Mouse (Mus musculus): ENCODE data around the gene Hsf2. TPM values are rescaled to one million over a fixed set of nuclear protein-coding genes. Genes with fewer than 3 reads are reported as not detected.
A peak's percentile ranks its signal among the peaks of the same experiment; 100 is the strongest.

Hsf2 gene
- polyA plus RNA-seq, 1 experiment from 2014 or later = 19.8 TPM

GRCm38 (mm10) chr10:57477121-57477843, 8.9 kb upstream of the Hsf2 start:
- no peak for DNase-seq (ENCODE audit: low spot score)
- 79% methylated on average over 9 of the region's 9 CpGs for WGBS
- no peaks in the 10 kb centered on the region for H3K36me3 ChIP-seq (ENCODE audit: control insufficient read depth, insufficient read depth, low read length)

GRCm38 (mm10) chr10:57481717-57482116, 4.5 kb upstream of the Hsf2 start:
- Histone ChIP-seq H3K4me2 (no peak overlapping the region), H3K9me3 (ENCODE audit: control insufficient read depth, low read length) (no peaks in the 10 kb centered on the region), H3K4me3 (ENCODE audit: low read depth, low read length) (no peak overlapping the region), H3K4me1 (replicated peaks; ENCODE audit: control insufficient read depth, insufficient read depth, low read length) (no peaks in the 10 kb centered on the region), H3K27ac (ENCODE audit: low read depth, low read length) (no peak overlapping the region), H3K36me3 (ENCODE audit: control insufficient read depth, insufficient read depth, low read length) (no peaks in the 10 kb centered on the region), H3K27me3 (replicated peaks; ENCODE audit: control insufficient read depth, insufficient read depth, low read length) (no peaks in the 10 kb centered on the region), H3K9ac (ENCODE audit: low read depth, low read length) (no peak overlapping the region)
- 51% methylated on average over 5 of the region's 5 CpGs for WGBS
- DNase-seq (ENCODE audit: low spot score) (no peak), ATAC-seq (replicated peaks; ENCODE audit: low FRiP score) (no peak)

More at GRCm38 (mm10) chr10:57477121-57477843, 8.9 kb upstream of the Hsf2 start:
- Histone ChIP-seq H3K27me3 (replicated peaks; ENCODE audit: control insufficient read depth, insufficient read depth, low read length) (no peaks in the 10 kb centered on the region), H3K4me3 (ENCODE audit: low read depth, low read length) (no peak overlapping the region), H3K4me1 (replicated peaks; ENCODE audit: control insufficient read depth, insufficient read depth, low read length) (no peaks in the 10 kb centered on the region), H3K9ac (ENCODE audit: low read depth, low read length) (no peak overlapping the region), H3K4me2 (no peak overlapping the region), H3K27ac (ENCODE audit: low read depth, low read length) (no peak overlapping the region), H3K9me3 (ENCODE audit: control insufficient read depth, low read length) (no peaks in the 10 kb centered on the region)
- no peak for ATAC-seq (replicated peaks; ENCODE audit: low FRiP score)

GRCm38 (mm10) chr10:57484741-57485140, 1.4 kb upstream of the Hsf2 start:
- Histone ChIP-seq H3K9ac (ENCODE audit: low read depth, low read length) (no peak overlapping the region), H3K9me3 (ENCODE audit: control insufficient read depth, low read length) (no peaks in the 10 kb centered on the region)
- no peak for ATAC-seq (replicated peaks; ENCODE audit: low FRiP score)

GRCm38 (mm10) chr10:57486542-57487071, 422 bp downstream of the Hsf2 start:
- DNase-seq (ENCODE audit: low spot score) (no peak), ATAC-seq (replicated peaks; ENCODE audit: low FRiP score) (peak; percentile 68)
- peak overlapping the region; percentile 77 for H3K4me3 ChIP-seq (ENCODE audit: low read depth, low read length)
- peak overlapping the region; percentile 74 for H3K4me2 ChIP-seq
- no peaks in the 10 kb centered on the region for H3K36me3 ChIP-seq (ENCODE audit: control insufficient read depth, insufficient read depth, low read length)
- H3K27ac ChIP-seq (ENCODE audit: low read depth, low read length) = peak overlapping the region; percentile 85
- H3K9ac ChIP-seq (ENCODE audit: low read depth, low read length) = peak overlapping the region; percentile 82
- H3K9me3 ChIP-seq (ENCODE audit: control insufficient read depth, low read length) = no peaks in the 10 kb centered on the region
- no peaks in the 10 kb centered on the region for H3K4me1 ChIP-seq (replicated peaks; ENCODE audit: control insufficient read depth, insufficient read depth, low read length)
- no peaks in the 10 kb centered on the region for H3K27me3 ChIP-seq (replicated peaks; ENCODE audit: control insufficient read depth, insufficient read depth, low read length)
- under 1% methylated on average over 51 of the region's 65 CpGs for WGBS

More at GRCm38 (mm10) chr10:57484741-57485140, 1.4 kb upstream of the Hsf2 start:
- Histone ChIP-seq H3K4me1 (replicated peaks; ENCODE audit: control insufficient read depth, insufficient read depth, low read length) (no peaks in the 10 kb centered on the region), H3K27me3 (replicated peaks; ENCODE audit: control insufficient read depth, insufficient read depth, low read length) (no peaks in the 10 kb centered on the region), H3K4me3 (ENCODE audit: low read depth, low read length) (no peak overlapping the region), H3K36me3 (ENCODE audit: control insufficient read depth, insufficient read depth, low read length) (no peaks in the 10 kb centered on the region), H3K4me2 (no peak overlapping the region), H3K27ac (ENCODE audit: low read depth, low read length) (no peak overlapping the region)
- no peak for DNase-seq (ENCODE audit: low spot score)
- WGBS = 73% methylated on average over 3 of the region's 3 CpGs

GRCm38 (mm10) chr10:57487201-57487600, 1.0 kb downstream of the Hsf2 start:
- Histone ChIP-seq H3K4me3 (ENCODE audit: low read depth, low read length) (peak overlapping the region; percentile 77), H3K9ac (ENCODE audit: low read depth, low read length) (peak overlapping the region; percentile 82), H3K4me1 (replicated peaks; ENCODE audit: control insufficient read depth, insufficient read depth, low read length) (no peaks in the 10 kb centered on the region), H3K27ac (ENCODE audit: low read depth, low read length) (no peak overlapping the region), H3K9me3 (ENCODE audit: control insufficient read depth, low read length) (no peaks in the 10 kb centered on the region), H3K27me3 (replicated peaks; ENCODE audit: control insufficient read depth, insufficient read depth, low read length) (no peaks in the 10 kb centered on the region), H3K36me3 (ENCODE audit: control insufficient read depth, insufficient read depth, low read length) (no peaks in the 10 kb centered on the region), H3K4me2 (peak overlapping the region; percentile 74)
- DNase-seq (ENCODE audit: low spot score) (peak; percentile 36), ATAC-seq (replicated peaks; ENCODE audit: low FRiP score) (no peak)
- WGBS = 6% methylated on average over 8 of the region's 8 CpGs

GRCm38 (mm10) chr10:57488591-57488990, 2.4 kb downstream of the Hsf2 start:
- no peak for ATAC-seq (replicated peaks; ENCODE audit: low FRiP score)
- Histone ChIP-seq H3K9me3 (ENCODE audit: control insufficient read depth, low read length) (no peaks in the 10 kb centered on the region), H3K4me3 (ENCODE audit: low read depth, low read length) (no peak overlapping the region)

GRCm38 (mm10) chr10:57492050-57492449, 5.9 kb downstream of the Hsf2 start:
- H3K27me3 ChIP-seq (replicated peaks; ENCODE audit: control insufficient read depth, insufficient read depth, low read length) = no peaks in the 10 kb centered on the region
- DNase-seq (ENCODE audit: low spot score) (no peak), ATAC-seq (replicated peaks; ENCODE audit: low FRiP score) (0 out of 2 replicates have a peak, but pooled peaks have one; percentile 27)
- H3K4me3 ChIP-seq (ENCODE audit: low read depth, low read length) = no peak overlapping the region
- H3K4me2 ChIP-seq = no peak overlapping the region
- WGBS = 83% methylated on average over 2 of the region's 2 CpGs
- no peaks in the 10 kb centered on the region for H3K36me3 ChIP-seq (ENCODE audit: control insufficient read depth, insufficient read depth, low read length)
- no peak overlapping the region for H3K27ac ChIP-seq (ENCODE audit: low read depth, low read length)
- no peak overlapping the region for H3K9ac ChIP-seq (ENCODE audit: low read depth, low read length)
- no peaks in the 10 kb centered on the region for H3K4me1 ChIP-seq (replicated peaks; ENCODE audit: control insufficient read depth, insufficient read depth, low read length)
- H3K9me3 ChIP-seq (ENCODE audit: control insufficient read depth, low read length) = no peaks in the 10 kb centered on the region

More at GRCm38 (mm10) chr10:57488591-57488990, 2.4 kb downstream of the Hsf2 start:
- H3K36me3 ChIP-seq (ENCODE audit: control insufficient read depth, insufficient read depth, low read length) = no peaks in the 10 kb centered on the region
- no peak overlapping the region for H3K27ac ChIP-seq (ENCODE audit: low read depth, low read length)
- no peaks in the 10 kb centered on the region for H3K4me1 ChIP-seq (replicated peaks; ENCODE audit: control insufficient read depth, insufficient read depth, low read length)
- no peak for DNase-seq (ENCODE audit: low spot score)
- H3K27me3 ChIP-seq (replicated peaks; ENCODE audit: control insufficient read depth, insufficient read depth, low read length) = no peaks in the 10 kb centered on the region
- H3K4me2 ChIP-seq = peak overlapping the region; percentile 74; the same call in 1 of the 2 replicates
- no peak overlapping the region for H3K9ac ChIP-seq (ENCODE audit: low read depth, low read length)

- Histone ChIP-seq H3K4me3 (ENCODE audit: low read depth, low read length) (no peak overlapping the region), H3K27me3 (replicated peaks; ENCODE audit: control insufficient read depth, insufficient read depth, low read length) (no peaks in the 10 kb centered on the region), H3K27ac (ENCODE audit: low read depth, low read length) (peak overlapping the region; percentile 13; the same call in 1 of the 2 replicates), H3K36me3 (ENCODE audit: control insufficient read depth, insufficient read depth, low read length) (peaks cover 4% of the 10 kb centered on the region; the same call in 1 of the 2 replicates), H3K4me2 (no peak overlapping the region), H3K4me1 (replicated peaks; ENCODE audit: control insufficient read depth, insufficient read depth, low read length) (no peaks in the 10 kb centered on the region), H3K9me3 (ENCODE audit: control insufficient read depth, low read length) (no peaks in the 10 kb centered on the region), H3K9ac (ENCODE audit: low read depth, low read length) (no peak overlapping the region)
- no peak for DNase-seq (ENCODE audit: low spot score)
- ATAC-seq (replicated peaks; ENCODE audit: low FRiP score) = peak; percentile 62
- WGBS = 71% methylated on average over 9 of the region's 9 CpGs
These were observed 13.4 kb downstream of the Hsf2 start for GRCm38 (mm10) chr10:57499414-57500156.
